Mouse (Mus musculus): ENCODE results near the gene Slc45a3.

Gene Slc45a3

DNA sequence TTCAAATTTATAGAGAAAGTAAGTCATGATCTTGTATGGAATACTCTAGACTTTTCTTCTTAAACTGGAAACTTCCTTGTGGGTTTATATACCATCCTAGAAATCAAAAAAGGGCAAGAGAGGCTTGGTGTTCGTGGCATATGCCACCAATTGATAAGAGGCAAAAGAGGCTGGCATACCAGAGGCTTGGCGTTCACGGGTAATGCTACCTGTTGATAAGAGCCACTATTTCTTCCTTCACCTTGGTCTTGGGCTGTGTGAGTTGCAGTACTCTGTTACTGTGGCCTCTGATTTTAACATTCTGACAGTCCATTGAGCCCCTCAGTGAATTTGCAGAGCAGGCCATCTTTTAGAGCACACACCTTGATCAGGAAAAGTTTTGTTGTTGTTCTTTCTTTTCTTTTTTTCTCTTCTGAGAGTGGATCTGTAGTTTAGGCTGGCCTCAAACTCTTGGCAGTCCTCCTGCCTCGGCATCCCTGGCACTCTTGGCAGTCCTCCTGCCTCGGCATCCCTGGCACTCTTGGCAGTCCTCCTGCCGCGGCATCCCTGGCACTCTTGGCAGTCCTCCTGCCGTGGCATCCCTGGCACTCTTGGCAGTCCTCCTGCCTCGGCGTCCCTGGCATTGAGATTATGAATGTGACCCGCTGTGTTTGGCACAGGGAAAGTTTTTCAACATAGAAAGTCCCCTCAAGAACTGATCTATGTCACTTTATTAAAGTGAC lies 64.3 kb downstream of the Slc45a3 start:
- DNase-seq (ENCODE audit: low read depth, low spot score): no peak

DNA sequence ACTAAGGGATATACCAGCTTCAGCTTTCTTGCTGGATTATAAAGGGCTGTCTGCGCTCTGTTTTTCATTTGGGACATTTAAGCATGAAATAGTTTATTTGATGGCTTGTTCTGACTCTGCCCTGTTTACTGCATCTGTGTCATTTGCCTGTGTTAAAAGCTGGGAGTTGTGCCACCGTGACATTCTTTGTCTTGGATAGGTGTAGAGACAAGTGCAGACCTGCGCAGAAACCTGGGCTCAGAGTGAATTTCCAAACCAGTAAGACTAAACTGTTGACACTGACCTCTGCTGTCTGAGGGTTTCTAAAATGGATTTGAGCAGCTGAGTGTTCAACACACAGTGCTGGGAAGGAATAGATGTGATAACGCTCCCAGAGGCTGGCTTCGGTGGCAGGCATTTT lies 65.2 kb downstream of the Slc45a3 start:
- no peak for DNase-seq (ENCODE audit: low read depth, low spot score)

DNA sequence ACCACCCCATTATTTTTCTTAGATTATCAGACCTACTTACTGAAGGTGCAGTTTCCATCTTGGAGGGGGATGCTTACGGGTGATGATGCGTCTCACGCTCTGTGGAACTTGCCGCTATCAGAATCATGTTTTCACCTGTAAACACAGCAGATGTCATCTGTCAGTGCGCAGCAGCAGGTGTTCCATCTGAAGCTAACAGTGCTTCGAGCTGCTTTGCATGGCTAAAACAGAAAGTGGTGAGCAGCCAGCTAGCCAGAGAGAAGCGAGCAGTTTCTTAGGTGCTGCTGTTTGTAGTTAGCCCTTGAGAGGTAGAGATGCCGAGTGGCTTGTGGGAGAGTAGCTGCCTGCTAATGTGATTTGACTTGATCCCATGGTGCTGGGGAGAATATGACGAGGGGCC lies 65.6 kb downstream of the Slc45a3 start:
- no peak for DNase-seq (ENCODE audit: low read depth, low spot score)

DNA sequence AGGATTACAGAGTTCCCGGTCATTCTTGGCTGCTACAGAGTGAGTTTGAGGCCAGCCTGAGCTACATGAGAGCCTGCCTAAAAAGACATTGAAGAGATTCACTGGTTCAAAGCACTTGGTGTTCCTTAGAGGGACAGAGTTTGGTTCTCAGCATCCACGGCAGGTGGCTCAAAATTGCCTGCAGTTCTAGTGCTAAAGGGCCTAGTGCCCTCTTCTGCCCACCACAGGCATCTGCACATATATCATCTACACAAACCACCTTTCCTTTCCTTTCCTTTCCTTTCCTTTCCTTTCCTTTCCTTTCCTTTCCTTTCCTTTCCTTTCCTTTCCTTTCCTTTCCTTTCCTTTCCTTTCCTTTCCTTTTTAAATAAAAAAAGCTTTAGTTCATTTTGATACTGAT lies 67.8 kb downstream of the Slc45a3 start:
- no peak for DNase-seq (ENCODE audit: low read depth, low spot score)

DNA sequence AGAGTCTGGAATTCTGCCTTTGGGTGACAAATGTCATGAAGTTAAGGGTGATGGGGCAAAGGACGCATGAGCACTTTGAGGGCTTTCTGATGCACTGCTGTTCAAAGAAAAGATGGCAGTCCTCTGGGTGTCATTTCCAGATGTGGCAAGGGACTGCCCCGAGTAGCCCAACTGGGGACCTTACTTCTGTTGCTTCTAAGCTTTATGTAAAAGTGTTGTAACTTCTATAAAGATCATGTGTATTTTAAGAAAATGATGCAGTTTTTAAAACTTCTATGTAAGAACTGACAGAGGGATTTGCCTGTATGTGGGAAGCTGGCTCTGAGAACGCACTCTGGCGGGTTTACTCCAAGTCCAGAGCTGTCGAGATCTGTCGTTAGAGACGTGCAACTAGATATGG lies 69.4 kb downstream of the Slc45a3 start:
- no peak for DNase-seq (ENCODE audit: low read depth, low spot score)

Data from WW6 (cell line).